Mouse (Mus musculus): ENCODE data around the gene Dner. TPM values are rescaled to one million over a fixed set of nuclear protein-coding genes. Genes with fewer than 3 reads are reported as not detected.

Gene Dner
- polyA plus RNA-seq, 1 experiment from 2014 or later, result 98.5 TPM

DNA sequence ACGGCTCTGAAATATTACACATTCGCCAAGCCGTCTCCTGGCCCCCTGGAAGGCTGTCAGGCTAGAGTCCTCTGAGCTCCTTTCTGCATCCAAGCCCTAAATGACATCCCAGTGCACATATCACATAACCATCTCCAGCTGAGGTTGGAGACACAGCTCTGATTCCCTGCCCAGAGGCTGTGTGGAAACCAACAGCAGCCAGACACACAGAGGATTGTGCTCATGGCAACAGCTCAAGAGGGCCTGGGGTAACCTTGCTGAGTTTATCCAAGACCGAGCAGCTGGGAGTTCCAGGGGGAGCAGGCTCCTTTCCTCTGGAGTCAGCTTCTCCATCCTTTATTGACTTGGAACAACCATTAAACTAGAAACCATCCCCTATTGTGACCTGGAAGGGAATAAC lies 177.7 kb downstream of the Dner start:
- H3K27ac ChIP-seq, result no peak overlapping the region
- H3K9ac ChIP-seq, result no peak overlapping the region
- no peak overlapping the region for H3K4me2 ChIP-seq
- H3K36me3 ChIP-seq (ENCODE audit: poor library complexity, severe bottlenecking), result no peaks in the 10 kb centered on the region
- no peaks in the 10 kb centered on the region for H3K4me1 ChIP-seq
- H3K9me3 ChIP-seq (replicated peaks), result no peaks in the 10 kb centered on the region
- no peak overlapping the region for H3K4me3 ChIP-seq
- no peak for ATAC-seq
- 90% methylated on average over 4 of the region's 4 CpGs for WGBS
- no peaks in the 10 kb centered on the region for H3K27me3 ChIP-seq

GRCm38 (mm10) chr1:84513201-84513600 lies 182.8 kb downstream of the Dner start:
- Histone ChIP-seq H3K9me3 (replicated peaks) (no peaks in the 10 kb centered on the region; the same call in 1 of the 2 replicates), H3K4me1 (no peaks in the 10 kb centered on the region), H3K27me3 (no peaks in the 10 kb centered on the region), H3K4me2 (no peak overlapping the region), H3K27ac (no peak overlapping the region), H3K9ac (no peak overlapping the region), H3K4me3 (no peak overlapping the region), H3K36me3 (ENCODE audit: poor library complexity, severe bottlenecking) (no peaks in the 10 kb centered on the region)
- 55% methylated on average over 3 of the region's 3 CpGs for WGBS
- ATAC-seq, result no peak

DNA sequence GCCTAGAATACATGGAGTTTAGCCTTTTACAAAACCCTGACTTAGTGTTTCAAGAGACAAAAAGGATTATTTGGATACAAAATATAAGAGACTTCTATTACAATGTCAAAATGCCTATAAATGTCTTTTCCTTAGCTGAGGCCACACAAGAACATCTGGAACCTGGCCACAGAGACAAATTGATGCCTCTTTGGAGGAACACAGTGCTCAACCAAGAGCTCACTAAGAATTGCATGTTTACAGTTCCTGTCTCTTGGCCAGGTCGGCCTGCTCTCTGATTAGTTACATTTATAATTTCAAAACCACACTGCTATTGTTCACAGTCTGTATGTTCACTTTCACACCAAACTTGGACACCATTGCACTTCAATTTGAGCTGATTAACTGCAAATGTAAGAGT lies 187.5 kb downstream of the Dner start:
- no peaks in the 10 kb centered on the region for H3K27me3 ChIP-seq
- no peaks in the 10 kb centered on the region; the same call in 1 of the 2 replicates for H3K9me3 ChIP-seq (replicated peaks)
- H3K27ac ChIP-seq, result no peak overlapping the region
- no peaks in the 10 kb centered on the region for H3K4me1 ChIP-seq
- H3K4me3 ChIP-seq, result no peak overlapping the region
- H3K36me3 ChIP-seq (ENCODE audit: poor library complexity, severe bottlenecking), result no peaks in the 10 kb centered on the region
- no peak for ATAC-seq
- H3K9ac ChIP-seq, result no peak overlapping the region
- H3K4me2 ChIP-seq, result no peak overlapping the region
- WGBS, result 92% methylated on average over 1 of the region's 1 CpGs

- Histone ChIP-seq H3K27ac (no peak overlapping the region), H3K9me3 (replicated peaks) (no peaks in the 10 kb centered on the region; the same call in 1 of the 2 replicates), H3K4me3 (no peak overlapping the region), H3K4me2 (no peak overlapping the region), H3K36me3 (ENCODE audit: poor library complexity, severe bottlenecking) (no peaks in the 10 kb centered on the region), H3K4me1 (no peaks in the 10 kb centered on the region), H3K27me3 (no peaks in the 10 kb centered on the region), H3K9ac (no peak overlapping the region)
- no peak for ATAC-seq
These were observed 188.5 kb downstream of the Dner start for GRCm38 (mm10) chr1:84507568-84507967.

- Histone ChIP-seq H3K4me2 (no peak overlapping the region), H3K27me3 (no peaks in the 10 kb centered on the region), H3K4me3 (no peak overlapping the region), H3K36me3 (ENCODE audit: poor library complexity, severe bottlenecking) (no peaks in the 10 kb centered on the region), H3K4me1 (no peaks in the 10 kb centered on the region), H3K9ac (no peak overlapping the region), H3K27ac (no peak overlapping the region), H3K9me3 (replicated peaks) (no peaks in the 10 kb centered on the region; the same call in 1 of the 2 replicates)
- no peak for ATAC-seq
- 73% methylated on average over 6 of the region's 6 CpGs for WGBS
These were observed 189.0 kb downstream of the Dner start for GRCm38 (mm10) chr1:84506984-84507546.

DNA sequence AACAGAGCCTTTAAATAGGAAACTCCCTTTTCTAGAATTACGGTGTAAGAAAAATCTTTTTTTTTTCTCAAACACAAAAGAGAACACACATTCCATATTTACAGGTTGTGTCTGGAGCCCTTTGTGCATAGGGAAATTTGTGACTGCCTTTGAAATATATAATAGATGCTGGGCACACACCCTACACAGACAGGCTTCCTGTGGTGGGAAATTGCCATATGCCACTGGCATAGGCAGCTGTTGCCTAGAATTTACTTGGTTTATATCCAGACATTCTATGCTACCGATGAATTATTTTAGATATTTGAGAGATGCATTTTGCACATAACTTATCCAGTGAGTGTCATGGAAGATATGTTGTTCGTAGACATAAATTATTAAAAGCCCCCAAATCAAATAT lies 195.3 kb downstream of the Dner start:
- H3K4me1 ChIP-seq, result no peaks in the 10 kb centered on the region
- no peak overlapping the region for H3K4me2 ChIP-seq
- 0 out of 2 replicates have a peak, but pooled peaks have one; percentile 68 for ATAC-seq
- H3K36me3 ChIP-seq (ENCODE audit: poor library complexity, severe bottlenecking), result no peaks in the 10 kb centered on the region
- H3K4me3 ChIP-seq, result no peak overlapping the region
- H3K9ac ChIP-seq, result no peak overlapping the region
- 91% methylated on average over 3 of the region's 3 CpGs for WGBS
- H3K9me3 ChIP-seq (replicated peaks), result no peaks in the 10 kb centered on the region
- no peak overlapping the region for H3K27ac ChIP-seq
- no peaks in the 10 kb centered on the region for H3K27me3 ChIP-seq

- peaks cover 2% of the 10 kb centered on the region; the same call in 1 of the 2 replicates for H3K36me3 ChIP-seq (ENCODE audit: poor library complexity, severe bottlenecking)
- no peak for ATAC-seq
- no peak overlapping the region for H3K4me3 ChIP-seq
These were observed 204.3 kb downstream of the Dner start for GRCm38 (mm10) chr1:84491732-84492131.

GRCm38 (mm10) chr1:84488546-84488945 lies 207.5 kb downstream of the Dner start:
- no peak overlapping the region for H3K4me3 ChIP-seq
- 93% methylated on average over 1 of the region's 1 CpGs for WGBS
- no peak for ATAC-seq
- H3K36me3 ChIP-seq (ENCODE audit: poor library complexity, severe bottlenecking), result peaks cover 1% of the 10 kb centered on the region; the same call in 1 of the 2 replicates
- H3K4me2 ChIP-seq, result no peak overlapping the region
- H3K4me1 ChIP-seq, result no peaks in the 10 kb centered on the region
- H3K9me3 ChIP-seq (replicated peaks), result no peaks in the 10 kb centered on the region
- H3K27me3 ChIP-seq, result no peaks in the 10 kb centered on the region
- no peak overlapping the region for H3K9ac ChIP-seq
- no peak overlapping the region for H3K27ac ChIP-seq

More at GRCm38 (mm10) chr1:84491732-84492131, 204.3 kb downstream of the Dner start:
- Histone ChIP-seq H3K27me3 (no peaks in the 10 kb centered on the region), H3K4me1 (no peaks in the 10 kb centered on the region), H3K9ac (no peak overlapping the region), H3K4me2 (no peak overlapping the region), H3K27ac (no peak overlapping the region), H3K9me3 (replicated peaks) (no peaks in the 10 kb centered on the region)
- WGBS, result 84% methylated on average over 6 of the region's 6 CpGs

DNA sequence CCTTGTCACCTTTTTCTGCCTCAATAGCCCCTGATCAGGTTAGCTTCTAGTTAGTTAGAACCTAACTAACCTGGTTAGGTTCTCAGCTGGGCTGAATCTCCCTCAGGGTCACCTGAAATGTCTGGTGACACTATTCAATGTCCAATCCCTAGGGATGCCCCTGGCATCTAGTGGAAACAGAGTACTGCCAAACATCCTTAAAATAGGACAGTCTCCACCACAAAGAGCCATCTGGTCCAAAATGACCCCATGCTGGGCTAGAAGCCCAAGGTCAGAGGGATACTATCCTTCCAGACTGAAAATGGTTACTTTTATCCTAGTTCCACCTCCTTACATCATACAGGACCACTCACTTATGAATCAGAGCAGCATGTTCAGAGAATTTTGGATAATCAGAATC lies 211.0 kb downstream of the Dner start:
- H3K4me1 ChIP-seq, result no peaks in the 10 kb centered on the region
- no peak overlapping the region for H3K4me3 ChIP-seq
- H3K27me3 ChIP-seq, result no peaks in the 10 kb centered on the region
- no peaks in the 10 kb centered on the region for H3K36me3 ChIP-seq (ENCODE audit: poor library complexity, severe bottlenecking)
- H3K4me2 ChIP-seq, result no peak overlapping the region
- no peak for ATAC-seq
- no peak overlapping the region for H3K9ac ChIP-seq
- H3K9me3 ChIP-seq (replicated peaks), result no peaks in the 10 kb centered on the region
- no peak overlapping the region for H3K27ac ChIP-seq

DNA sequence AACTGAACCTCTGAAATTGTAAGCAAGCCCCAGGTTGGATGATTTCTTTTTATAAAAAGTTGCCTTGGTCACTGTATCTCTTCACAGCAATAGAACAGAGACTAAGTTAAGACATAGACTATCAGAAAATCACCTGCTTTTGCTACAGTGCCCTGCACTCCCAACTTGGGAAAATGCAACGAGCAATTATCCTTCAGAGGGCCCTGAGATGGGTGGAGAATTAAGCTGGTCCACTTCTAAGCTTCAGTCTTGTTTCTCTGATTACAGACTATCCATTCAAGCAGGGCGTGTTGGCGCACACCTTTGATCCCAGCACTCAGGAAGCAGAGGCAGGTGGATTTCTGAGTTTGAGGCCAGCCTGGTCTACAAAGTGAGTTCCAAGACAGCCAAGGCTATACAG lies 211.4 kb downstream of the Dner start:
- no peak for ATAC-seq
- Histone ChIP-seq H3K4me2 (no peak overlapping the region), H3K27ac (no peak overlapping the region), H3K4me1 (no peaks in the 10 kb centered on the region), H3K9me3 (replicated peaks) (no peaks in the 10 kb centered on the region), H3K36me3 (ENCODE audit: poor library complexity, severe bottlenecking) (no peaks in the 10 kb centered on the region), H3K9ac (no peak overlapping the region), H3K4me3 (no peak overlapping the region), H3K27me3 (no peaks in the 10 kb centered on the region)
- WGBS, result 89% methylated on average over 3 of the region's 3 CpGs

- Histone ChIP-seq H3K4me2 (no peak overlapping the region), H3K4me1 (no peaks in the 10 kb centered on the region), H3K27ac (no peak overlapping the region), H3K9me3 (replicated peaks) (no peaks in the 10 kb centered on the region), H3K36me3 (ENCODE audit: poor library complexity, severe bottlenecking) (no peaks in the 10 kb centered on the region), H3K4me3 (no peak overlapping the region), H3K27me3 (no peaks in the 10 kb centered on the region), H3K9ac (no peak overlapping the region)
- 85% methylated on average over 8 of the region's 8 CpGs for WGBS
- no peak for ATAC-seq
These were observed 216.0 kb downstream of the Dner start for GRCm38 (mm10) chr1:84479976-84480375.

DNA sequence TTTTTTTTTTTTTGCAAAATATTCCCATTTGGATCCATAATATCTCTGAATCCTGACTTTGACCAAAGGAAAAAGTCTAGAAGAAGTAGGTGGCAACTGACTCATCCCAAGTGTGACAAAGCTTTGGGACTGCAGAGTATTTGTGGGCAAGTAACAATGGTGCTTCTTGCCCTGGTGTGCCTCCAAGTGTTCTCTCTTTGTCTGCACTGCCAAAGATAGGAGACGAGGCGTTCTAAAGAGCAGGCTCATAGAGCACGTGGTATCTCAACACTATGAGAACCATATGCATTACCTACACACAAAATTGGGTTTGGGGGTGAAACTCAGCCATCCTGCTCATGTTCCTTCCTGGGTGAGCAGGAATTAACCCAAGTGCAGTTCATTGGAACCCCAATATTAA lies 221.7 kb downstream of the Dner start:
- no peaks in the 10 kb centered on the region for H3K4me1 ChIP-seq
- ATAC-seq, result no peak
- no peaks in the 10 kb centered on the region for H3K36me3 ChIP-seq (ENCODE audit: poor library complexity, severe bottlenecking)

GRCm38 (mm10) chr1:84472260-84472659 lies 223.8 kb downstream of the Dner start:
- Histone ChIP-seq H3K4me2 (no peak overlapping the region), H3K4me3 (no peak overlapping the region), H3K27ac (no peak overlapping the region), H3K9ac (no peak overlapping the region), H3K4me1 (no peaks in the 10 kb centered on the region), H3K36me3 (ENCODE audit: poor library complexity, severe bottlenecking) (no peaks in the 10 kb centered on the region), H3K27me3 (no peaks in the 10 kb centered on the region), H3K9me3 (replicated peaks) (no peaks in the 10 kb centered on the region)
- 80% methylated on average over 2 of the region's 2 CpGs for WGBS
- no peak for ATAC-seq

More for the DNA sequence above, 221.7 kb downstream of the Dner start:
- H3K4me2 ChIP-seq, result no peak overlapping the region
- no peaks in the 10 kb centered on the region for H3K9me3 ChIP-seq (replicated peaks)
- WGBS, result 90% methylated on average over 3 of the region's 3 CpGs
- H3K4me3 ChIP-seq, result no peak overlapping the region
- no peak overlapping the region for H3K27ac ChIP-seq
- no peak overlapping the region for H3K9ac ChIP-seq
- no peaks in the 10 kb centered on the region for H3K27me3 ChIP-seq
